Mouse (Mus musculus) intestine, postnatal 0 days (tissue): ENCODE data around the gene Junb. TPM values are rescaled to one million over a fixed set of nuclear protein-coding genes. Genes with fewer than 3 reads are reported as not detected.

Source experiments
- ATAC-seq: fragments of 200-750 bp; cut with Nextera tagmentation; 2 replicates; pipeline ENCODE4 v1.8.0; 2017; ENCODE audit warnings: mild to moderate bottlenecking, moderate TSS enrichment, moderate library complexity
- H3K27ac ChIP-seq: fragments of 300-500 bp; sonication (generic); 2 replicates; pipeline ENCODE4 v1.5.1; 2014; ENCODE audit warnings: mild to moderate bottlenecking, low read depth, low read length, moderate library complexity
- H3K27me3 ChIP-seq: fragments of 300-500 bp; sonication (generic); replicated peaks from 2 replicates; pipeline ENCODE4 v1.6.1; 2014; ENCODE audit warnings: low read length, mixed read lengths; ENCODE audit not compliant: control insufficient read depth, insufficient read depth
- H3K36me3 ChIP-seq: fragments of 300-500 bp; sonication (generic); 2 replicates; pipeline ENCODE4 v1.6.1; 2014; ENCODE audit warnings: mild to moderate bottlenecking, moderate library complexity; ENCODE audit not compliant: control insufficient read depth, insufficient read depth
- H3K4me1 ChIP-seq: fragments of 300-500 bp; sonication (generic); replicated peaks from 2 replicates; pipeline ENCODE4 v1.6.1; 2014; ENCODE audit warnings: antibody characterized with exemption, low read length, mixed read lengths; ENCODE audit not compliant: control insufficient read depth, insufficient read depth
- H3K4me2 ChIP-seq: fragments of 300-500 bp; sonication (generic); replicated peaks from 2 replicates; pipeline ENCODE4 v1.6.1; 2014; ENCODE audit warnings: low read depth, mild to moderate bottlenecking, moderate library complexity
- H3K4me3 ChIP-seq: fragments of 300-500 bp; sonication (generic); 2 replicates; pipeline ENCODE4 v1.5.1; 2014; ENCODE audit warnings: low read depth, low read length
- H3K9ac ChIP-seq: fragments of 300-500 bp; sonication (generic); 2 replicates; pipeline ENCODE4 v1.6.1; 2014; ENCODE audit warnings: mild to moderate bottlenecking, low read depth, low read length
- H3K9me3 ChIP-seq: fragments of 300-500 bp; sonication (generic); 2 replicates; pipeline ENCODE4 v1.6.1; 2016; ENCODE audit warnings: mixed run types; ENCODE audit not compliant: control insufficient read depth
- CTCF ChIP-seq: sonication (generic); IDR thresholded peaks from 2 replicates; pipeline ENCODE4 v1.5.1; 2016; ENCODE audit warnings: low read depth, mild to moderate bottlenecking, control low read depth, antibody characterized with exemption, moderate library complexity
- WGBS: fragments of 180-500 bp; shearing (Covaris S2); extraction: QIAGEN DNeasy Blood & Tissue Kit; methylation state at CpG from one replicate; pipeline ENCODE4 v1.1.7; 2014; 5-methylcytosine and 5-hydroxymethylcytosine counted together
- polyA plus RNA-seq: library from polyadenylated mRNA; unstranded; fragments of >200 nt; fragmentation: Nextera tagmentation; extraction: Ambion mirVana; gene quantifications from 2 replicates; pipeline ENCODE4 v1.2.1, GENCODE M21; 2015

Gene Junb
- polyA plus RNA-seq, 1 experiment from 2014 or later, result 47.6 TPM

DNA sequence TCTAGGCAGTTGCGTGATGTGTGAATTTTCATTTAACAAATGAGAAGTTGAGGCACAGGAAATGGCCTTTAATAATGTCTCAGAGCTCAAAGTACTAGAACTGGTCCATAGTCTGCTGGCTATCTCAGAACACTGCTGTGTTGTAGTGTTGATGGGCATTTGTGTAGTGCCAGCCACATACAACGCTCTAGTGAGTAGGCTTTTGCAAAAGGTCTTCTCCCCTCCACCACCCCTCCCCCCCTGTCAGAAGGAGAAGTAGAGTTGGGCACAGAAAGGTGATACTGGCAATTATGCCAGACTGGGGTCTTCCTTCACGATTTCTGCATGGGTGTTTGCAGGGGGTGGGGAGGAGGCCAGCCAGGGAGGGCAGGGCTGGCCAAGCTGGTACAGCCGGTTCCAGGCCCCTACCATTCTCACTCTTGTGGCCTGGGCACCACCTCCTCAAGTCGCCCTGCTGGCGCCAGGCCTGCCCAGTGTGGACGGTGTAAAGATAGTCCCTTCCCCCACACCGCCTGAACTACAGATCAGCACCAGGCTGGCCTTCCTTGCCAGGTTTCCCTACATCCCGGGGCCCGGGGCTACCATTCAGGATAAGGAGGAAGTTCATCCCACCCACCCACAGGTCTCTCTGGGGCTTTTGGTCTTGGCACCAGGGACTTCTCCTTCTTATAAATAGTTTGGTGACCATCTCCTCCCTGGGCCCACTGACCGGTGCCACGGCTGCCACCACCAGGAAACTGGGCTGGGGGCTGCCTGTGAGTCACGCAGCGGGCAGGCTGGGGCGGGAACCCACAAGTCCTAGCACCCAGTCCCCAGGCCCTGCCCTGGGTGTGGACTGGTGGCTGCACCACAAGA is 3.4 kb upstream of the Junb start:
- Histone ChIP-seq H3K4me1 (peaks cover 41% of the 10 kb centered on the region), H3K9me3 (no peaks in the 10 kb centered on the region), H3K4me2 (peak overlapping the region; percentile 96), H3K27ac (peak overlapping the region; percentile 97), H3K27me3 (no peaks in the 10 kb centered on the region), H3K9ac (no peak overlapping the region), H3K36me3 (no peaks in the 10 kb centered on the region), H3K4me3 (no peak overlapping the region)
- no peak for ATAC-seq
- 53% methylated on average over 15 of the region's 15 CpGs for WGBS
- no peak for TF ChIP-seq CTCF

DNA sequence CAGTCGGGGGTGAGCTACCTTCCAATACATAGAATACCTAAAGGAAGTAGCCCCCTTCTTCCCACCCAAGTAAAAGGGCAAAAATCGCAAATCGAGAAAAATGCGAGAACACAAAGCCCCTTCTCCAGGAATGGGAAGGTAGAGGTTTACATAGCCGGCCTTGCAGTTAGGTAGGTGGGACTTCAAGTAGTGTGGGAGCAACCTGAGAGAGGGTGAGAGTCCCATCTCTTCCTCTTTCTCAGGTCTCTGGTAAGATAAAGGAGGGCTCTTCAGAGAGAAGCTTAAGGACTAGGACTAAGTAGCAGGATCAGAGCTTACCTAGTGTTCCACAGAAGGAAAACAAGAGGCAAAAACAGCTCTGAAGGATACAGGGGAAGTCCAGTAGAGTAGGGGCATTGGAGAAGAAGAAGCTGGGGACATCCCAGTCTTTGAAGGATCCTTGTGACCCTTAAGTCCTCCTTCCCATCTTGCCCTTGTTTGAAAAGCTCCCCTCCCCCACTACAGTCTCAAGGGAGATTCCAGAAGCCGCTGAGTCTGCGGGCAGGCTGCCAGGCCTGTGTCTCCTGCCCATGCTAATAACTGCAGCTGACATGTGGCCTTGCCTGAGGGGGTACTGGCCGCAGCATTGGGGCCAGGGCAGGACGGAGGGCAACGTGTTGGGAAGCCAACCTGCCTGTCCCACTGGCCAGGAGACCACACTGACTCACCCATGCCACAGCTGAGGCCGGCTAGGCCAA is 2.3 kb upstream of the Junb start:
- H3K4me3 ChIP-seq, result peak overlapping the region; percentile 80
- no peaks in the 10 kb centered on the region for H3K9me3 ChIP-seq
- no peaks in the 10 kb centered on the region for H3K36me3 ChIP-seq
- WGBS, result 14% methylated on average over 11 of the region's 11 CpGs
- ATAC-seq, result no peak
- peak overlapping the region; percentile 96 for H3K4me2 ChIP-seq
- peaks cover 37% of the 10 kb centered on the region for H3K4me1 ChIP-seq
- peak overlapping the region; percentile 57; the same call in 1 of the 2 replicates for H3K9ac ChIP-seq
- no peaks in the 10 kb centered on the region for H3K27me3 ChIP-seq
- H3K27ac ChIP-seq, result peak overlapping the region; percentile 97
- no peak for TF ChIP-seq CTCF

DNA sequence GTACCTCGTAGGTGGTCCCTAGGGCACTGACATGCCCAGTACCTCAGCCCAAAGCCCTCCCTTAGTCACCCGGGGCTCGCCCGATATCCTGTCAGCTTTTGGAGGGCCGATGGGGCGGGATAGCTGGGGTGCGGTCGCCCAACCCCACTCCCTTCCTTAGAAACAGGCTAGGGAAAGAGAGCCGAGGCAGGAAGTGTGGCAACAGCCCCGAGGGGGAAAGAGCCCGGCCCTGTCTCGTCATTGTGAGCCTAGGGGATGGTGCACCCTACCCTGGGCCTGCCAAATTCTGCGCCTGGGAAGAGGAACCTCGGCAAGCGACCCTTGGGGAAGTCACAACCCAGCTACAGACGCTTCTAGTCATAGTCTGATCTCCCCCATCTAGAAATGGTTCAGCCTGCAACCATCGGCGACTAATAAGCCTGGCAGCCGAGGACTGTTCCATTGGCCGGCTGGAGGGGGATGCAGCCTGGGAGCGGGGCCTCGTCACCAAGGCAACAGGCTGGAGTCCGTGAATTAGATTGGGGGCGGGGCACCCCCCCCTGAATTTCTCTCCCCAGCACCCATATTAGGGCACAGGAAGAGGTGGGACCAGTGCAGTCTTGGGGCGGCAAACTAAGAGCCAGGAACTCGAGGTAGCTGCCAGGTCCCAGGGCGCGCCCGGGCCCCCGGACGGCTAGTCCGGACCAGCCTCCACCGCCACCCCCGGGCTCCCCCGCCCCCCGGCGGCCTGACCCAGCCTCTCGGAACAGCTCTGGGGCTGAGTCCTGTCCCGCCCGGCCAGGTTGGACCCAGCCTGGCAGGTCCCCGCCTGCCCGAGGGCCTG is 1.3 kb upstream of the Junb start:
- Histone ChIP-seq H3K4me1 (peaks cover 36% of the 10 kb centered on the region), H3K27ac (peak overlapping the region; percentile 97), H3K9ac (peak overlapping the region; percentile 57), H3K36me3 (no peaks in the 10 kb centered on the region), H3K27me3 (no peaks in the 10 kb centered on the region), H3K4me3 (peak overlapping the region; percentile 80), H3K4me2 (peak overlapping the region; percentile 96), H3K9me3 (no peaks in the 10 kb centered on the region)
- TF ChIP-seq CTCF, result no peak
- peak; percentile 74 for ATAC-seq
- WGBS, result 1% methylated on average over 42 of the region's 42 CpGs

DNA sequence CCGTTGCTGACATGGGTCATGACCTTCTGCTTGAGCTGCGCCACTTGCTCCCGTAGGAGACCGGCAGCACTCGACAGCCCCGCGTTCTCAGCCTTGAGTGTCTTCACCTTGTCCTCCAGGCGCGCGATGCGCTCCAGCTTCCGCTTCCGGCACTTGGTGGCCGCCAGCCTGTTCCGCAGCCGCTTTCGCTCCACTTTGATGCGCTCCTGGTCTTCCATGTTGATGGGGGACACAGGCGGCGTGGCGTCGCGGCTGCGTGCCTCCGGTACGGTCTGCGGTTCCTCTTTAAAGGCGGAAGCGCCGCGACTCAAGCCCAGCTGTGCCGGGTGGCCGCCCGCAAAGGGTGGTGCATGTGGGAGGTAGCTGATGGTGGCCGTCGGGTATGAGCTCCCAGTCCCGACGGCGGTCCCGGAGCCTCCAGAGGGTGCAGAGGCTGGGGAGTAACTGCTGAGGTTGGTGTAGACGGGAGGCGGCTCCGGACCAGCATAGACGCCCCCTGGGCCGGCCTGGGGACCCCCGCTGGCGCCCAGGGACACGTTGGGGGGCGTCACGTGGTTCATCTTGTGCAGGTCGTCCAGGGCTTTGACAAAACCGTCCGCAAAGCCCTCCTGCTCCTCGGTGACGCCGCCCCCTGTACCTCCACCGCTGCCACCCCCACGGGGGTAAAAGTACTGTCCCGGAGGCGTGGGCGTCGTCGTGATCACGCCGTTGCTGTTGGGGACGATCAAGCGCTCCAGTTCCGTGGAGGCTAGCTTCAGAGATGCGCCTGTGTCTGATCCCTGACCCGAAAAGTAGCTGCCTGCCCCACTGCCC is 877 bp downstream of the Junb start:
- peaks cover 30% of the 10 kb centered on the region for H3K4me1 ChIP-seq
- peak overlapping the region; percentile 96 for H3K4me2 ChIP-seq
- no peaks in the 10 kb centered on the region for H3K27me3 ChIP-seq

DNA sequence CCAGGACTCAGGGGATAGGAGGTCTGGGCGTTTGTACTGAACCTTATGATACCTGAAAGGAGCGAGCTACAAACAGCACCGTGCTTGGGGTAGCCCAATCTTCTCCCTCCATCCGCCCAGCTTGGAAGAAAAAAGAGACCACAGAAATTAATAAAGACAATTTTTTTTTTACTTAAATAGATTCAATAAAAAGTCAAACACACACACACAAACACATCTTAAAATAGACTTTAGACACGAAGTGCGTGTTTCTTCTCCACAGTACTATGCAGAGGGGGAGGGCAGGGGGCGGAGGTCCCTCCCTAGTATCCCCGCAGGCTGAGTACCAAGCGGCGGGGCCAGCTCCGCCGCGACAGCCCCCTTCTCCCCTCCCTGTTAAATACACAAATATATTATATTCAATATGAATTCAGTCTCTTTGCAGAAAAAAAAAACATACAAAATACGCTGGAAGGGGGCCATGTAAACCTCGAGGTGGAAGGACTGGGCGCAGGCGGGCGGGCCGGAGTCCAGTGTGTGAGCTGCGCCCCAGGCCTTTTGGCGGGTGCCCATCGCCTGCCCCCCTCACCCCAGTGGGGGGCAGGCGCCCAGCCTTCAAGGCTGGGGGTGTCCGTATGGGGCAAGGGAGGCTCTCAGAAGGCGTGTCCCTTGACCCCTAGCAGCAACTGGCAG is 1.6 kb downstream of the Junb start:
- Histone ChIP-seq H3K4me1 (peaks cover 25% of the 10 kb centered on the region), H3K9ac (peak overlapping the region; percentile 87), H3K4me3 (peak overlapping the region; percentile 80), H3K27ac (peak overlapping the region; percentile 97), H3K4me2 (peak overlapping the region; percentile 96), H3K9me3 (no peaks in the 10 kb centered on the region), H3K27me3 (no peaks in the 10 kb centered on the region), H3K36me3 (peaks cover 13% of the 10 kb centered on the region)
- under 1% methylated on average over 25 of the region's 25 CpGs for WGBS
- no peak for TF ChIP-seq CTCF
- no peak for ATAC-seq

More for the DNA sequence above, 877 bp downstream of the Junb start:
- peak overlapping the region; percentile 97 for H3K27ac ChIP-seq
- H3K9ac ChIP-seq, result peak overlapping the region; percentile 87
- H3K4me3 ChIP-seq, result peak overlapping the region; percentile 80
- peaks cover 6% of the 10 kb centered on the region for H3K36me3 ChIP-seq
- peak; percentile 19; the same call in 1 of the 2 replicates for TF ChIP-seq CTCF
- H3K9me3 ChIP-seq, result no peaks in the 10 kb centered on the region
- under 1% methylated on average over 70 of the region's 70 CpGs for WGBS
- ATAC-seq, result no peak
